Mouse (Mus musculus): ENCODE measurements at regions not wholly inside any gene's neighbourhood (a gene's known extent, or its start where the extent isn't known, plus 50 kb on each side); places are given as distances from the start of the nearest gene placed in this dataset.

DNA sequence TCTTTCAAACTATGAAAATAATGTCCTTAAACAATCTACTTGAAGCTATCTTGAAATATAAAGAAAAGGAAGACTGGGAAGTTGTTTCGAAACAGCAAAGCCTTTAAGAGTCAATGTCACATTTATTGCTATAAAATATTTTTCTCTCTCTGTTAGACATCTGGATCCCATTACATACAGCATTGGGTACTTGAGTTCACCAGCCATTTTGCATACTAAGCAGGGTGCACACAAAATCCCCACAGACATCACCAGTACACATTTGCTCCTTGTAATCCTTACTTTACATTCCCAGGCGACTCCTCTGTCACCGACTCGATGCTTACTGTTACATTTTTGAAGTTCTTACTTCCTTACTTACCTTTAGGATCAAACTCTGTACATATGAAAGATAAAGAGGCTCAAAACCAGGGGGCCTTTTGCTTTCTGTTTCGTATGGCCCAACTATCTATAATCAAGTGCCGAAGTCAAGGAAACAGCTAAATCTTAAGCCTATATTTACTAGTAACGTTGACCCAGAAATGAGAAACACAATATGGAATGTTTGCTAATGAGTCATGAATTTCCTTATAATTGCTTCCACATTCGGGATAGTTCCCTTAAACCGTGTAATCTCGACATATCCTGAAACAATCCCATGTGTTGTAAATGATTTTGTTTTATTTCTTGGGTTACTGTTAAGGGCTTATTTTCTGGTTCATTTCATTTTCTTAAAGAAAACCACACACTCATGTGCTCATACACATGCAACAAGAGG, 49.8 kb upstream of the Nr2f2 start:
- Histone ChIP-seq H3K4me1 (ENCODE audit: control insufficient read depth, insufficient read depth, low read length) (peaks cover 2% of the 10 kb centered on the region; the same call in 1 of the 2 replicates), H3K36me3 (ENCODE audit: control insufficient read depth, insufficient read depth, low read length) (no peaks in the 10 kb centered on the region), H3K27ac (replicated peaks; ENCODE audit: low read depth, low read length) (no peak overlapping the region), H3K4me3 (replicated peaks; ENCODE audit: low read length) (no peak overlapping the region), H3K9me3 (ENCODE audit: control insufficient read depth, low read length) (no peaks in the 10 kb centered on the region), H3K4me2 (replicated peaks; ENCODE audit: low read depth, low read length, severe bottlenecking) (no peak overlapping the region), H3K27me3 (ENCODE audit: control insufficient read depth, insufficient read depth, low read length) (no peaks in the 10 kb centered on the region), H3K9ac (ENCODE audit: low read depth, low read length, severe bottlenecking) (no peak overlapping the region)
- no peak for TF ChIP-seq POLR2A (IDR thresholded peaks at IDR 0.05; ENCODE audit: borderline replicate concordance, extremely low read depth, insufficient read depth, insufficient read length)
- ATAC-seq (ENCODE audit: low FRiP score, low read depth) (no peak), DNase-seq (ENCODE audit: low spot score) (no peak)
- 29% methylated on average over 10 of the region's 10 CpGs for WGBS

Data from limb, embryonic 14.5 days (tissue).